Mouse (Mus musculus): Measurements from ENCODE around the gene Kif19a.

DNA sequence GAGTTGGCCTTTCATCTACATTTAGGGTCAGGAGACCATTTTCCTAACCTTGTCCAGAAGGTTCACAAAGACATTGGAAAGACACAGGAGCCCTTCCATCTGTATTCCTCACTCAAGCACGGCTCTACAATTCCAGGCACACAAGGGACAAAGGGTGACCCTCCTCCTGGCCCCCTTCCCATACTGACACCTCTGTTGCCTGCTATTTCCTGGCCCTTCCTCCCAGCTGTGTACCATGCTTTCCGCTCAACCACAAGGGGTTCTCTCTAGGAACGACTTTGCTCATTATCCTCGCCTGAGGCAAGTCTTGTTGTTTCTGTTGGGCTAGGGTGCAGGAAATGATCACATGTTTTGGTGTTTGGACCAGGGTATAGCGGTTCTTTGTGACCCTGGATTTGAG is 36.9 kb upstream of the Kif19a start:
- TF ChIP-seq CTCF (IDR thresholded peaks at IDR 0.05; ENCODE audit: extremely low read depth, insufficient read depth, insufficient read length, insufficient replicate concordance) (no peak), POLR2A (IDR thresholded peaks at IDR 0.05; ENCODE audit: low read depth, low read length) (no peak)
